Mouse (Mus musculus) frontal cortex, adult (tissue): ENCODE data around the gene Olfr1223.
"Not testable (repeated sequence)": the region's sequence is repeated elsewhere in the genome, so short reads cannot be mapped to it uniquely, and the experiment has no call there.

ENCODE experiments used
- ATAC-seq: cut with Nextera tagmentation; 2 replicates; pipeline ENCODE4 v1.9.2; 2017; ENCODE audit warnings: mild to moderate bottlenecking, moderate library complexity, mixed read lengths; ENCODE audit not compliant: low TSS enrichment

The Olfr1223 gene

DNA sequence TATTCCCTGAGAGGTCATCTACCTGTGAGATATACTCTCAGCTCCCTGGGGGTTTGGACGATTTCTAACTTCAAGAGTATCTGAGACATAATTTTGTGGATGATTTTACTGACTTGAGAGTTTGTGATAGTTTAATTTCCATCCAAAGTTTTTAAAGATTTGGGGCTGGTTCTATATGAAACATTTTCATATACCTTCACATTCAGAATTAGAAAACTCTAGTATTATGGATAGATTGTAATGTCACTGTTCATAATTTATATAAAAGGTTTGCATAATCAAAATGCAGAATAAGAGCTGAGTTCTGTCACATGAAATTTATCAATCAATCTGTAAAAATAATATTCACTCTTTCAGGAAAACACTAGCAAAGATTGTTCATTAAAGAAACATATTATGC lies at the start of gene Olfr1223:
Gene Olfr1223 (minus strand): TSS at position 101 of the 400 bp plus-strand sequence.
- ATAC-seq = no peak

DNA sequence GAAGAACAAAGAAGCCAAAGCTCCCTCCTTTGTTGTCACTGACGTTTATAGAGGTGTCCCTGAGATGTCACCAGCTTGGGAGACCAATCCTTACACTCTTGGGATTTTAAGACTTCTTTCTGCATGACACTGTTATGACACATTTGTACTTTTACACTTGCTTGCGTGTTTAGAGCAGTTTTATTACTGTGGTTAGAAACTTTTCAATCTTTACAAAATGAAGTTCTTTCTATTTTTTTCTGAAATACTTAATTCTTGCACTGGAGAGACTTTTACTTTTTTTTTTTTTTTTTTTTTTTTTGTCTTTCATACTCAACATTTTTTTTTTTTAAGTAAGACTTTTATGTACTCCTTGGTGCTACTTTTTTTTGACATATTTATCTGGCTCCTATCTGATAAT lies 48.6 kb upstream of the Olfr1223 start, which contains the start of gene Olfr1226:
Gene Olfr1226 (minus strand): TSS at position 101 of the 400 bp plus-strand sequence.
- no peak for ATAC-seq

DNA sequence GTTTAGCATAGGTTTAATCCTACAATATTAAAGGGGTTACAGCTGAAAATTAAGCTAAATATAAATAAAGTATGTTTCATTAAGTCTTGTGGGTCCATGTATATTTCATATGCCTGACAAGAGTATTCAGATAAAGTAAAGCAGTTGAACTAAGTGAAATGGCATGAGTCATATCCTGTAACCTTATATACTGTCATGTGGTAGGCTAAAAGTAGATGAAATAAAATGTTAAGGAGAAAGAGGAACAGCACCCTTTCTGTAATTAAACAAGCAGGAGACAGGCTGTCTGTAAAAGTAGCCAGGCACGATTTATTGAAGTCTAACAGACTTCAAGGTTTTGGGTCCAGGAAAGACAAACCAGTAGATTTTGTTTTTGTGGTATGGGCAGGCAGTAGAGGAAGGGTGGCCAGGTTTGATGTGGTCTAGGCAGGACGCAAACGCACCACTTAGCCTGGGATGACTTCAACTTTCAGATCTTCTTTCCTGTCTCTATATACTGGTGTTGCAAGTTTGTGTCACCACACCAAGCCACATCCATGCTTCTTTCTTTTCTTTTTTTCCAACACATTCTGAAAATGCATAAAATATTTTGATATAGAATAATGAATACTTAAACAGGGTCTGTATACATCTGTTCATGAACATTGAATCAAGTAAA lies 45.1 kb upstream of the Olfr1223 start:
- ATAC-seq = no peak

DNA sequence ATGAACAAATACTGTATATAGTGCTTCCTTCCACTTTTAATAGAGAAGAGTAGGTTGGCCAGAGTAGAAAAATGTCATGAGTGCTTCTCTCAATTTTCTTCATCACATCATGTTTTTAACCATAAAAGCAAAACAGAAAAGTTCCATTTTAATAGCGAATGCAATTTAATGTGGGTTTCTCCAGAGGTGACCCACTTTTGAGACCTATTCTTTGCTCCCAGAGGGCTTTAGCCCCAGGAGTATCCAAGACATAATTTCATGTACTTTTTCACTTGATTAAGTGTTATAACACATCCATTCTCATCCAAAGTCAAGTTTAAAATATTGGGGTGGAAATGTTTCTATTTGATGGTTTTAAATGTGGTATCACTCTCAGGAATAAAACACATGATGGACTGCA lies 23.2 kb upstream of the Olfr1223 start, which contains the start of gene Olfr1225:
Gene Olfr1225 (minus strand): TSS at position 101 of the 400 bp plus-strand sequence.
- ATAC-seq = no peak

DNA sequence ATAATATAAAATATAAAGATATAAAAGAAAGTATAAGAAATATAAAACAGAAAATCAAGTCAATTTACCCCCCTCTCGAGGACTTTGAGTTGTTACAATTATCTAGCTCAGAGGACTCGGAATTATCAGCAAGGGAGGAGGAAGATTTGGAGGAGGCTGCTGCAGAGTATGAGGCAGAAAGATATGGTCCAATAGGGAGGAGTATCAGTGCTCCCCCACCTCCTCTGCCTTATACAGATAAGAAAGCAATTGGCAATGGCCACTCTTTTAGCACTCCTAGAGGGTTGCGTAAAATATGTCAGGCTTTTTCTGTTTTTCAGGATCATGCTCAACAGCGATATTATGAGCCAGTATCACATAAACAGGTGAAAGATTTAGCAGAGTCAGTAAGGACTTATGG lies 13.4 kb upstream of the Olfr1223 start:
- ATAC-seq = not testable (repeated sequence)

DNA sequence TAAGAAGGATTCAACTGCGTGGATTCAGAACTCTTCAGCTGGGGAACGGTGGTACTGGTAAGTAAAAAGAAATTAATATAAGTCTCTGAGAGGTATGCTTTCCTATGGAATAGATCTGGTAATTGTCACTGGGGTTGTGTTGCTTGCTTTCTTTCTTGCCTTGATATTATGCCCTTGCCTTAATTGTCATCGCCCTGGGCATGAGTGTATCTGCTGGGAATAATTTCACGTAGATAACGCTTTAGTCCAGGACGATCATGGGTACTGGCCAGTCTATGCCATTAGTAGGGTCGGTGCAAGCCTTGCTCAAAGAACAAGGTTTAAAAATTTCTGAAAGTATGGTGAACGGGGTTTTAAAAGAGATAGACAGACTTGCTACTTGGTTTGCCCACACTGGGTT lies 12.6 kb upstream of the Olfr1223 start, which contains the start of gene Olfr1224-ps1:
Gene Olfr1224-ps1 (minus strand): TSS at position 101 of the 400 bp plus-strand sequence.
- not testable (repeated sequence) for ATAC-seq

DNA sequence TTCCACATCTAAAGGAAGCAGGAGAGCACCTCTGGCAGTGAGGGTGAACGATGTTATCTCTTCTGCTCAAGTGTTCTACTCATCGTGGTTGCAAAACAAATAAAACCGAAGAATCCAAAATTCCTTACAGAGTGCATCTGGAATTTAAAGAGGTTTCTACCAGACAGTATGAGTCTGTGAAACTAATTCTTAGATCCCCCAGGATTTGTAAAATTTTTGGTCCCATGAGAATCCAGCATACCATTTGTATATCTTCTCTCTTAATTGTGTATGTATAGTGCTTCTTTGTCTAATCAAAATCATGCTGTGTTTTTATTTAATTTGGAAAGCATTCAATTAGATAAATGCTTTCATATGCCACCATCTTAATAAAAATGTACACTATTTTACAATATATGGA lies 18.4 kb downstream of the Olfr1223 start, which contains the start of gene Olfr1222:
Gene Olfr1222 (minus strand): TSS at position 101 of the 400 bp plus-strand sequence.
- no peak for ATAC-seq

DNA sequence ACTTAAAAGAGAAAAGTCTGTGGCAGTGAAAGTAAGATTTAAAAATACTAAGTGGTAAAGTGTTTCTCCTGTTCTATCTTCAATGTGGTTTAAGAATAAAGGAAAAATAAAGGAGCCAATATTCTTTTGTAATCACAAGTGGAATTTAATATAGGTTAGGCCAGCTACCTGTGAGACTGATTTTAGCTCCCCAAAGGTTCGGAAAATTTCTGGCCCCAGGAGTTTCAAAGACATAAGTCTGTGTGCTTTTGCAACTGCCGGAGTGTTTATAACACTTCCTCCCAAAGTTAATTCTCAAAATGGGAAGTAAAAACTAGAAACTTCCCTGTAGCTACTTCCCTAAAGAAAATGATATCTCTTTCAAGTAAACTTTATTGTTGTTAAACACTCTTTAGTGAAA lies 34.2 kb downstream of the Olfr1223 start, which contains the start of gene Olfr1221:
Gene Olfr1221 (minus strand): TSS at position 101 of the 400 bp plus-strand sequence.
- no peak for ATAC-seq

DNA sequence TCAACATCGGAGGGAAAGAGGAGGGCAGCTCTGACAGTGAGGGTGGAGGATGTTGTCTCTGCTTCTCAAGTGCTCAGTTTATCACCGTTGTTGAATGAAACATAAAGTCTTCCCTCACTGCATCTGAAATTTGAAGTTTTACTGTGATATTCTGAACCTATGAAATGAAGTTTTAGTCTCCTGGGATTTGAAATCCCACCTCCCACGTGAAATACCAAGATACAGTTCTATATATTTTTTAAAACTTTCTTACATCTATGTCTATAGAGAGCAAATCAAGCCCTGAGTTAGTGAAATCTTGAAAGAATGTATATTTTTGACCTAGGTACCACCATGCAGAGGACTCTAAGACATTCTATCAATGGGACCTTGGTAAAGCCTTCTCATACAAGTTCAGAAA lies 44.6 kb downstream of the Olfr1223 start, which contains the start of gene Olfr1220:
Gene Olfr1220 (minus strand): TSS at position 101 of the 400 bp plus-strand sequence.
- ATAC-seq = no peak

DNA sequence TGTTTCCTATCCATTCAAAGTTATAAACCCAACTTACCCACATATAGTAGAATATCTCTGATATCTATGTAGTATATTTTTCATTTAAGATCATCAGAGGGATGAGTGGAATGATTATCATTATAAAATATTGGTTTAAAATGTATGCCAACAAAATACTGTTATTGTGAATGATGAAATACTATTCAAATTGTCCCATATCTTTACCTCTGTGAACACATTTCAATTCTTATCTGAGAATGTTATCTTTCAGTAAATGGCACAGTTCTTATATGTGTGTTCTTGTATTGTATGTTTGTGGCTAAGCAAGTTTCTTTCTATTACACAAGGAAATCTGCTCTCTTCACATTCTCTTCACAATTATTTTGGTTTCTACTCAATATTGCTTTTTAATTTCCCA lies 45.7 kb downstream of the Olfr1223 start:
- ATAC-seq = no peak

DNA sequence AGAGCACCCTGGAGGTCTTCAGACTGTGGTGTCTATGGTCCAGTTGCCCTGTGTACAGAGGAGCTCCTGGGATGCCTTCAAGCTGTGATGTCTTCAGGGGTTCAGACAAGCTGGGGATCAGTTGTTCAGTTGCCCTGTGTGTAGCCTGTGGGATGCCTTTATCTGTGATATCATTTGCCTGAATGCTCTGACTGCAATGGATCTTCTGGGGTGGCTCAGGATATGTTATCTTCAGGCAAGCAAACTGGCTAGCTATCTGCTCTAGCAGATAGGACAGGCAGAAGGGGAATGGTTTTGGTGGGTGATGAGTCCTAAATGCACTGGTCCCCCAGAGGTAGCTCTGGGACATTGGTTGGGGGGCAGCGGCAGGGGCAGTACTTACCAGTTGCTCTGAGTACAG lies 57.5 kb downstream of the Olfr1223 start:
- ATAC-seq = no peak
